Mouse (Mus musculus) CH12.LX (cell line): ENCODE measurements around the gene Trp53i13.

Experiments
- CHD2 ChIP-seq: IDR thresholded peaks from 2 replicates; pipeline ENCODE4 v1.6.1; 2011; ENCODE audit warnings: low read length, improper control_type of control experiment
- CTCF ChIP-seq, 2 experiments: IDR thresholded peaks in 1 of 2; conservative IDR thresholded peaks in 1 of 2; 2 replicates each; pipeline ENCODE4 v1.5.1; 2011 to 2012; ENCODE audit warnings: low read depth in 2 of 2, low read length in 2 of 2, improper control_type of control experiment in 1 of 2, inconsistent platforms in 1 of 2, mild to moderate bottlenecking in 1 of 2, moderate library complexity in 1 of 2
- EP300 ChIP-seq: IDR thresholded peaks from 2 replicates; pipeline ENCODE4 v1.6.1; 2011; ENCODE audit warnings: low read length, improper control_type of control experiment
- HCFC1 ChIP-seq: IDR thresholded peaks from 2 replicates; pipeline ENCODE4 v1.6.1; 2012; ENCODE audit warnings: low read depth, mild to moderate bottlenecking, inconsistent platforms, low read length, improper control_type of control experiment
- MAX ChIP-seq: IDR thresholded peaks from 2 replicates; pipeline ENCODE4 v1.6.1; 2011; ENCODE audit warnings: low read length, improper control_type of control experiment
- MEF2A ChIP-seq: IDR thresholded peaks from 2 replicates; pipeline ENCODE4 v1.6.1; 2014; ENCODE audit warnings: low read depth, mild to moderate bottlenecking, inconsistent platforms, low read length, improper control_type of control experiment, borderline replicate concordance
- MYC ChIP-seq: IDR thresholded peaks from 2 replicates; pipeline ENCODE4 v1.6.1; 2011; ENCODE audit warnings: low read depth, mild to moderate bottlenecking, improper control_type of control experiment, low read length
- NELFE ChIP-seq: IDR thresholded peaks from 2 replicates; pipeline ENCODE4 v1.6.1; 2011; ENCODE audit warnings: low read depth, low read length, improper control_type of control experiment
- POLR2A ChIP-seq: IDR thresholded peaks from 2 replicates; pipeline ENCODE4 v1.6.1; 2011; ENCODE audit warnings: low read depth, mild to moderate bottlenecking, improper control_type of control experiment, low read length
- POLR2AphosphoS2 ChIP-seq: IDR thresholded peaks from 2 replicates; pipeline ENCODE4 v1.6.1; 2011; ENCODE audit warnings: low read depth, low read length, improper control_type of control experiment

DNA sequence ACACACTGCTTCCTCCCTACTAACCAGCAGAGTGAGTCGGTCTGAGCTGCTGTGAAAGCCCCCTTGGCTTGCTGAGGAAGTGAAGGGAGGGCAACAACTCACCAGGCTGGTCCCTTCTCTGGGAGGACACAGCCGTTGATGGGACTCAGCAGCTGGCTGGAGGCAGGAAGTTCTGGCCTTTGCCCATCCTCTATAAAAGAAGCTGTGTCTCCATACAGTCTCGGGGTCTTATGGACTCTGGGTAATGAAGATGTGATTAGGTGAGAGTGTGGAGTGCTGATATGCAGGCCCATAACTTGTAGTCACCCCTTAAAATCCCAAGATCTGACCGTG is 21.5 kb downstream of the Trp53i13 start:
- TF ChIP-seq NELFE (no peak), CTCF (conservative IDR thresholded peaks at IDR 0.05 in 1 of 2, IDR thresholded peaks at IDR 0.05 in 1 of 2; ENCODE audit: low read depth in 2 of 2, low read length in 2 of 2) (no peak), CHD2 (no peak), MYC (no peak), HCFC1 (no peak; the same call in 1 of the 2 replicates), MAX (no peak), EP300 (no peak), POLR2A (no peak), MEF2A (no peak; the same call in 1 of the 2 replicates), POLR2AphosphoS2 (no peak)
